Mouse (Mus musculus): ENCODE measurements around the gene Gm43552. TPM values are rescaled to one million over a fixed set of nuclear protein-coding genes. Genes with fewer than 3 reads are reported as not detected.

The Gm43552 gene
- 1.8 TPM for polyA plus RNA-seq (2017; shearing (Covaris generic))

DNA sequence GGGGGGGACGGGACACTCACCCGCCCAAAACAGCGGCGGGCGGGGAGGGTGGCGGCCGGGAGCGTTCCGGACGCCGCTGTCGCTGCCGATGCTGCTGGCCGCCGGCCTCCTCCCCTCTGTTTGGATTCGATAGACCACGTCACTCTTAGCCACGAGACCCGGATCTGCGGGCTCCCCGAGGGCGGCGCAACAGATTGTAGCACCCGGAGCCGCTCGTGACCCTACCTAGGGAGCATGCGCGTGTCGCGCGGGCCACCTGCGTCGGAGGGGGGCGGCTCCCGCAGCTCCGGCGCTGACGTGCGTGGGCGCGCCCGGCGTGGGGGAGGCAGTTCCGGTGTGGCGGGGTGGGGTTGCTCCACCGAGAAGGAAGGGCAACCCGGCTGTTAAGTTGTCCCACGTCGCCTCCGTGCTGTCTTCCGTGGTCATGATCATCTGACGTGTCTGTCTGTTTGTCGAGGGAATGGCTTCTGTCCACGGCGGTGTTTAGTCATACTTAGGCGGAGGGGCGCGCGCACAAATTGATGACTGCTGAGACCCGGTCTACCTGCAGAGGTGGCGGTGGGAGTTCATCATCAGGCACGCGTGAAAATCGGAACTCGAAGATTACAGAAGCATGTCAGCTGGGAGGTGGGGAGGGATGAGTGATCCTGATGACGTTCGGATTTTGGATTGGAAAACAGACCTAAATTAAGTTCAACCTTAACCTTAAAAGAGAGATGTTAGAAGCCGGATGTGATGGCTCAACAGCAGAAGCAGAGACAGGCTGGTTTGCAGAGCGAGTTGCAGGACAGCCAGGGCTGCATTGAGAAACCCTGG is at the start of gene Gm43552:
Gm43552 (minus strand) TSS at position 118 of the 816 bp plus-strand sequence.

DNA sequence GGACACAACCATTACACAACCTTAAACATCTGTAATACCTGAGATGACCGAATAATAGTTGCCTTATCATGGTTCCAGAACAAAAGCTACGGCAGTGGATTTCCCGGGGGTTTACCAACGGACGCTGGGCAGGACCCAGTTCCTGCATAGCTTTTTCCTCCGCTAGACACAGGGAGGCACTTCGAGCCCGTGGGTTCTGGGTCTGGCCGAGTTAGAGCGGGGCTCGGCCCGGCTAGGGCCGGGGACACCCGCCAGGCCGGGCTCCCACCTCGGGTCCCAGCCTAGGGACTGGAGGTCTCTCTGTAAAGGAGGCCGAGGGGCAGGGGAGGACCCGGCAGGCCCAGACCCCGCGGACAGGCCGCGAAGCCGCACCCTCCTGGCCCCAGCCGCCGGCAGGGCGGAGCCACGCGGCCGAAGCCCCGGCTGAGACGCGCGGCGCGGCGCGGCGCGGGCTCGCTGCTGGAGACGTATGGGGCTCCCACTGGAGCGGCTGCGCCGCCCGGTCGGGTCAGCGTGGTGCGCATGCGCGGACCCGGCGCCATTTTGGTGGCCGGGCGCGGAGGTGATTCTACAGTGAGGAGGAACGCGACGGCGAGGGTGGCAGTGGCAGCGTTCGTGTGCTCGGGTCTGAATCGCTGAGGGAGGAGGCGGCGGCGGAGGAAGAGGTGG is 44.3 kb upstream of the Gm43552 start, which contains the start of the genes Smim14 and Ube2k:
Smim14 (minus strand) TSS at position 434 of the 669 bp plus-strand sequence.
Ube2k (plus strand) TSS at position 483 of the 669 bp plus-strand sequence.

DNA sequence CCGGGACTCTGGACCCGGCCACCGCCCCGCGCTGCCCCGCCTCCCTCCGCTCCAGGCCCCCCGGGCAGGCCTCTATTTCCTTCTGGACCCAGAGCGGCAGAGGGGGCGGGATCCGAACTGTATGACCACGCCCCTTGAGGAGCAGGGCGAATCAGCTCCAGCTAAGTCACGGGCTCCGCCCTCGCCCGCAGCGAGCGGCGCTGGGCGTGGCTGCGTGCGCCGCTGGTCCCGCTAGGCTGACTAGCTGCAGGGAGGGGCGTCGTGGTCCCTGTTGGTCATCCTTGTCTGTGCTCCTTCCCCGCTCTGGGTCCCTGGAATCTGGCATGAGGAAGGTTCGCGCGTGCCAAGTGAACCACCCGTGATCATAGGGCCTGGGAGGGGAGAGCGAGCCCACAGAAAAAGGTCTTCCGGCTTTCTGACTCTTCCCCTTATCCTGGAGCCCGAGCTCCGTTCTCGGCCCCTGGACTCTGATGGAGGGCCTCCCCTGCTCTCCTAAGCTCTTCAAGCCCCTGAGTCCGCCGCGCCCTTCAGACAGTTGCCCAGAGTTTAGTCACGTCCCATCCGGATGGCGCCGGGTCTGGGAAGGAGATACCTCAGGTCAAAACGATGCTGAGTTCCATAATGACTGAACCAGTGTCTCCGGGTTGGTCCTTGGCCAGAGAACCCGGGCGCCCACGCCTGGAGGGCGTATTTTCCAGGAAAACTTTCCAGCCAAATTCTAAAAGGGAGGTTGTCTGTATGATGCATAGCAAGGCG is 56.6 kb downstream of the Gm43552 start, which contains the start of gene Ugdh:
Ugdh (minus strand) TSS at position 144 of the 756 bp plus-strand sequence.

DNA sequence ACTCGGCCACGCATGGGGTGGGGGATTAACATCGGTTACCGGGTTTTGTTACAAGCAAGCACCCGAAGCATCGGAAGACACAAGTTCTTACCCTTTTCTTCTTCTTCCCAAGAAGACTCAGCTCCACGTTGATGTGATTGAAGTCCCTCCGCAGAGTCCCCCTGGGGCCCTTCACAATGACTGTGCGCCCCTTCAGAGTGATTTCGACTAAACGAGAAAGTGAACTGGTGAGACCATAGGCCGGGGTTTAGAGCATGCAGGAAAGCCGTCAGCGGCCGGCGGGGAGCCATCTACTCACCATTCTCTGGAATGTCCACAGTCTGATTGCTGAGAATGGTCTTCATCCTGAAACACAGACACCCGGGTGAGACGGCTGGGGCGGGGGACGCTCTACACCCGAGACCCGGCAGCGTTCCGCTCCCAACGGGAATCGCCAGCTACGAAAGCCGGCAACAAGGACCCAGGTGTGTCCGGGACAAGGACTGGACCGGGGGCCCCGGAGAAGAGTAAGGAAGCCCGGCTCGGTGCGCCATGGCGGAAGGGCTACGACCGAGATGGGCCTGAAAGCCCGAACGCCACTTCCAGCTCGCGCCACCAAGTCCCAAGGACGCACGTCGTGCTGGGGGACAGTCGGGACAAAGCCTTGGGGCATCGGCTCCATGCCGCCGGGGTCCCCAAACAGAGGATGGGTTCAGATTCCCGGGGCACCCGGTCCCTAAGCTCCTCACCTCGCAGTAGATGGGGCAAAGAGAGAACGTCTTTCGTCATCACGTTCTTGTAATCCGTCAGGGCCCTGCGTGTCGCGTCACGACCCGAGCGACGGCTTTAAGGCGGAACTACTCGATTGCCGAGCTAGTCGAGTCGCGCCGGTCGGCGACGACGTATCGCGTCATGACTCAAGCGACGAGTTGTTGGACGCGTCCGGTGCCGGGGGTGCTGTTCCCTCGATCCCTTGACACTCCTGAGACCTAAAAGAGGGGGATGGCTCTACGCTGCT is 101.7 kb downstream of the Gm43552 start, which contains the start of the genes Rpl9 and Lias:
Rpl9 (minus strand) TSS at position 797 of the 997 bp plus-strand sequence.
Lias (plus strand) TSS at position 850 of the 997 bp plus-strand sequence.

Other genes with a start within 250 kb of the Gm43552 start
- gene Rfc1, start 157.2 kb downstream of the Gm43552 start, polyA plus RNA-seq (2017; shearing (Covaris generic)) = 50.3 TPM
- gene Klb, start 144.5 kb downstream of the Gm43552 start, polyA plus RNA-seq (2017; shearing (Covaris generic)) = not detected
- 926 TPM for gene Rpl9, start 101.4 kb downstream of the Gm43552 start, polyA plus RNA-seq (2017; shearing (Covaris generic))
- 53.2 TPM for gene Lias, start 101.3 kb downstream of the Gm43552 start, polyA plus RNA-seq (2017; shearing (Covaris generic))
- 45.7 TPM for gene Ugdh, start 56.9 kb downstream of the Gm43552 start, polyA plus RNA-seq (2017; shearing (Covaris generic))
- 185 TPM for gene Smim14, start 44.4 kb upstream of the Gm43552 start, polyA plus RNA-seq (2017; shearing (Covaris generic))
- gene Ube2k, start 44.4 kb upstream of the Gm43552 start, polyA plus RNA-seq (2017; shearing (Covaris generic)) = 118 TPM
- 166 TPM for gene Pds5a, start 205.4 kb upstream of the Gm43552 start, polyA plus RNA-seq (2017; shearing (Covaris generic))

Measured in CD4-positive, CD25-positive, alpha-beta regulatory T cell (primary cell).